Mouse (Mus musculus): ENCODE measurements at regions not wholly inside any gene's neighbourhood (a gene's known extent, or its start where the extent isn't known, plus 50 kb on each side); places are given as distances from the start of the nearest gene placed in this dataset.
A peak's percentile ranks its signal among the peaks of the same experiment; 100 is the strongest.
"Not testable (repeated sequence)": the region's sequence is repeated elsewhere in the genome, so short reads cannot be mapped to it uniquely, and the experiment has no call there.

GRCm38 (mm10) chr2:71597956-71598355 lies 51.4 kb upstream of the Dlx2 start:
- no peak for DNase-seq (ENCODE audit: low spot score)

GRCm38 (mm10) chr2:71598368-71598767 lies 51.8 kb upstream of the Dlx2 start:
- DNase-seq (ENCODE audit: low spot score): no peak

GRCm38 (mm10) chr2:71598778-71599177 lies 52.2 kb upstream of the Dlx2 start:
- peak; percentile 82 for DNase-seq (ENCODE audit: low spot score)

GRCm38 (mm10) chr2:71600213-71600612 lies 53.7 kb upstream of the Dlx2 start:
- no peak for DNase-seq (ENCODE audit: low spot score)

- no peak for DNase-seq (ENCODE audit: low spot score)
Observed at GRCm38 (mm10) chr2:71600999-71601398, 54.4 kb upstream of the Dlx2 start.

- DNase-seq (ENCODE audit: low spot score): not testable (repeated sequence)
Observed at GRCm38 (mm10) chr2:71603796-71604195, 57.2 kb upstream of the Dlx2 start.

GRCm38 (mm10) chr2:71605606-71606005 lies 59.1 kb upstream of the Dlx2 start:
- DNase-seq (ENCODE audit: low spot score): no peak

GRCm38 (mm10) chr2:71607087-71607502 lies 60.5 kb upstream of the Dlx2 start:
- no peak for DNase-seq (ENCODE audit: low spot score)

- no peak for DNase-seq (ENCODE audit: low spot score)
Observed at GRCm38 (mm10) chr2:71613216-71613615, 66.7 kb upstream of the Dlx2 start.

GRCm38 (mm10) chr2:71616526-71616925 lies 70.0 kb upstream of the Dlx2 start:
- no peak for DNase-seq (ENCODE audit: low spot score)

GRCm38 (mm10) chr2:71621458-71621857 lies 74.9 kb upstream of the Dlx2 start:
- DNase-seq (ENCODE audit: low spot score): no peak

GRCm38 (mm10) chr2:71622532-71623099 lies 76.1 kb upstream of the Dlx2 start:
- DNase-seq (ENCODE audit: low spot score): no peak

GRCm38 (mm10) chr2:71623134-71623533 lies 76.6 kb upstream of the Dlx2 start:
- DNase-seq (ENCODE audit: low spot score): no peak

GRCm38 (mm10) chr2:71625298-71625902 lies 78.8 kb upstream of the Dlx2 start:
- DNase-seq (ENCODE audit: low spot score): no peak

- DNase-seq (ENCODE audit: low spot score): no peak
Observed at GRCm38 (mm10) chr2:71626404-71626803, 79.8 kb upstream of the Dlx2 start.

GRCm38 (mm10) chr2:71627097-71627755 lies 80.7 kb upstream of the Dlx2 start:
- DNase-seq (ENCODE audit: low spot score): no peak

- no peak for DNase-seq (ENCODE audit: low spot score)
Observed at GRCm38 (mm10) chr2:71628821-71629220, 82.3 kb upstream of the Dlx2 start.

GRCm38 (mm10) chr2:71629301-71630142 lies 83.0 kb upstream of the Dlx2 start:
- no peak for DNase-seq (ENCODE audit: low spot score)

- DNase-seq (ENCODE audit: low spot score): no peak
Observed at GRCm38 (mm10) chr2:71630143-71630463, 83.5 kb upstream of the Dlx2 start.

GRCm38 (mm10) chr2:71633471-71633870 lies 86.9 kb upstream of the Dlx2 start:
- DNase-seq (ENCODE audit: low spot score): no peak

- DNase-seq (ENCODE audit: low spot score): no peak
Observed at GRCm38 (mm10) chr2:71634471-71634870, 87.9 kb upstream of the Dlx2 start.

GRCm38 (mm10) chr2:71636134-71636533 lies 89.6 kb upstream of the Dlx2 start:
- DNase-seq (ENCODE audit: low spot score): no peak

- no peak for DNase-seq (ENCODE audit: low spot score)
Observed at GRCm38 (mm10) chr2:71636590-71636989, 90.0 kb upstream of the Dlx2 start.

Data from lung, postnatal 25 days (tissue).